Mouse (Mus musculus) intestine, embryonic 14.5 days (tissue): ENCODE measurements at regions not wholly inside any gene's neighbourhood (a gene's known extent, or its start where the extent isn't known, plus 50 kb on each side); places are given as distances from the start of the nearest gene placed in this dataset.

ENCODE experiments used
- ATAC-seq: fragments of 200-750 bp; cut with Nextera tagmentation; replicated peaks from 2 replicates; pipeline ENCODE4 v1.8.0; 2017; ENCODE audit warnings: low read depth, moderate number of reproducible peaks, moderate TSS enrichment, moderate library complexity; ENCODE audit not compliant: low FRiP score, low TSS enrichment
- DNase-seq: peaks from one replicate; pipeline ENCODE4 v3.0.0-alpha.2; 2018; ENCODE audit warnings: low spot score
- H3K27ac ChIP-seq: fragments of 300-500 bp; sonication (generic); 2 replicates; pipeline ENCODE4 v1.5.1; 2014; ENCODE audit warnings: low read depth, mild to moderate bottlenecking, control low read depth
- H3K27me3 ChIP-seq: fragments of 300-500 bp; sonication (generic); replicated peaks from 2 replicates; pipeline ENCODE4 v1.6.1; 2014; ENCODE audit warnings: low read length, control low read depth; ENCODE audit not compliant: control insufficient read depth, insufficient read depth
- H3K36me3 ChIP-seq: fragments of 300-500 bp; sonication (generic); 2 replicates; pipeline ENCODE4 v1.6.1; 2014; ENCODE audit warnings: low read length, control low read depth; ENCODE audit not compliant: control insufficient read depth, insufficient read depth
- H3K4me1 ChIP-seq: fragments of 300-500 bp; sonication (generic); replicated peaks from 2 replicates; pipeline ENCODE4 v1.6.1; 2014; ENCODE audit warnings: low read length, control low read depth, mixed read lengths; ENCODE audit not compliant: control insufficient read depth, insufficient read depth
- H3K4me2 ChIP-seq: fragments of 300-500 bp; sonication (generic); 2 replicates; pipeline ENCODE4 v1.6.1; 2014; ENCODE audit warnings: low read length
- H3K4me3 ChIP-seq: fragments of 300-500 bp; sonication (generic); 2 replicates; pipeline ENCODE4 v1.5.1; 2014; ENCODE audit warnings: low read depth, low read length, control low read depth, mixed read lengths
- H3K9ac ChIP-seq: fragments of 300-500 bp; sonication (generic); 2 replicates; pipeline ENCODE4 v1.6.1; 2014; ENCODE audit warnings: mild to moderate bottlenecking, low read length
- H3K9me3 ChIP-seq: fragments of 300-500 bp; sonication (generic); 2 replicates; pipeline ENCODE4 v1.6.1; 2016; ENCODE audit warnings: low read length, control low read depth; ENCODE audit not compliant: control insufficient read depth
- WGBS: fragments of 180-500 bp; shearing (Covaris S2); extraction: QIAGEN DNeasy Blood & Tissue Kit; methylation state at CpG from one replicate; pipeline ENCODE4 v1.1.7; 2014; 5-methylcytosine and 5-hydroxymethylcytosine counted together

- no peak overlapping the region for H3K4me3 ChIP-seq
- ATAC-seq = no peak
- H3K27me3 ChIP-seq = no peaks in the 10 kb centered on the region
- H3K4me2 ChIP-seq = no peak overlapping the region
- no peak for DNase-seq
- 85% methylated on average over 4 of the region's 4 CpGs for WGBS
- no peaks in the 10 kb centered on the region for H3K4me1 ChIP-seq
- H3K27ac ChIP-seq = no peak overlapping the region
- no peak overlapping the region for H3K9ac ChIP-seq
- H3K9me3 ChIP-seq = no peaks in the 10 kb centered on the region
- H3K36me3 ChIP-seq = no peaks in the 10 kb centered on the region
These were observed 196.8 kb upstream of the Azi2 start for GRCm38 (mm10) chr9:117843531-117843930.

DNA sequence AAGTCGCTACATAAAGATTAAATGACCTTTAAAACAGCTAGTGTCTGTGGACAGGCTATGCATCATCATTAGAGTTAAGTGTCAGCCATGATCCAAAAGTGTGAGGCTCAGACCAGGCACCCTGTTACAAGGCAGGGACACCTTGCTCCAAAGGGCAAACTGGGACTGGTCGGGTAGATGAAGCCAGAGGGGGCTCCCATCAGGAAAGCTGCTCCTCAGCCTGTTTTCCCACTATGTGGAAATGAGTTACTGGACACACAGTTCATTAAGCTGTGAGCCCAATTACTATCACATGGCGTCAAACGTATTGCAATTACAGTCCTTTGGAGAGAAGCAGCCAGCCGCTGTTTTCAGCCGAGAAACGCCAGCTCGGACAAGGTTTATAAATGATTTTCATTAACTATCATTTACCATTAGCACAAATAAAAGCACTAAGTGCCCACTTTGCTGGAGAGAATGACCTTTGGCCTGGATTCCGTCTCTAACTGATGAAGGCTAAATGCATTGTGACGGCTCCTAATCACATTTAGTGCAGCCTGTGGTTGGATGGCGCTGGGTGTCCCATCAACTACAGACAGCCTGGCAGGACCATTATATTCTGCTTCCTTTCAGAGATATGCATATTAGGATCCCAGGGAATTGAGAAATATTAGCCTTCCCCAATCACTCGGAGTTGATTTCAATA, 203.5 kb upstream of the Azi2 start:
- ATAC-seq = no peak
- Histone ChIP-seq H3K4me2 (no peak overlapping the region), H3K27ac (no peak overlapping the region), H3K9ac (no peak overlapping the region), H3K36me3 (no peaks in the 10 kb centered on the region), H3K27me3 (no peaks in the 10 kb centered on the region), H3K4me1 (no peaks in the 10 kb centered on the region), H3K4me3 (no peak overlapping the region), H3K9me3 (no peaks in the 10 kb centered on the region)
- 57% methylated on average over 12 of the region's 12 CpGs for WGBS
- DNase-seq = no peak

DNA sequence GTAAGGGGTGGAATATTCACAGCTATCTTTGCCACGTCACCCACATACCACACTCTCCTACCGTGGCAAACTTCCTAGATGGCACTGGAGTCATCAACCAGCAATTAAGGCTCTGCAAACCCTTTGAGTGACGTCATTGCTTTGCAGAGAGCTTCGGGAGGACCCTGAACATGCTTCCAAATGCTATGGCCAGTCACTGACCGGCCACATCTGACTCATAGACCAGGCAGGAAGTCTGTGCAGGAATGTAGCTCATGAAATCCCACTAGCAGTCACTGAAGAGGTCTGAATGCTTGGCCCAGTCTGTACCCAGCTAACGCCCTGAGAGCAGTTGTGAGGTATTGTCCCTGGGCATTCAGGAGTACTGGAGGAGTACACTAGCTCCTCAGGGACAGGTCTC, 203.9 kb upstream of the Rbms3 start:
- no peaks in the 10 kb centered on the region for H3K4me1 ChIP-seq
- WGBS = 77% methylated on average over 6 of the region's 6 CpGs
- no peaks in the 10 kb centered on the region for H3K36me3 ChIP-seq
- no peak for DNase-seq
- no peak overlapping the region for H3K4me2 ChIP-seq
- H3K9ac ChIP-seq = no peak overlapping the region
- ATAC-seq = no peak
- H3K27ac ChIP-seq = no peak overlapping the region
- H3K9me3 ChIP-seq = no peaks in the 10 kb centered on the region
- no peaks in the 10 kb centered on the region for H3K27me3 ChIP-seq
- no peak overlapping the region for H3K4me3 ChIP-seq

- DNase-seq = no peak
- no peak overlapping the region for H3K4me3 ChIP-seq
These were observed 184.9 kb upstream of the Rbms3 start for GRCm38 (mm10) chr9:117814661-117815060.

GRCm38 (mm10) chr9:117813216-117813615, 183.5 kb upstream of the Rbms3 start:
- no peak for ATAC-seq
- Histone ChIP-seq H3K4me2 (no peak overlapping the region), H3K9me3 (no peaks in the 10 kb centered on the region), H3K27me3 (no peaks in the 10 kb centered on the region), H3K9ac (no peak overlapping the region), H3K4me1 (peaks cover 3% of the 10 kb centered on the region; the same call in 1 of the 2 replicates), H3K4me3 (no peak overlapping the region), H3K36me3 (no peaks in the 10 kb centered on the region), H3K27ac (no peak overlapping the region)
- WGBS = 66% methylated on average over 9 of the region's 9 CpGs
- no peak for DNase-seq

More at GRCm38 (mm10) chr9:117814661-117815060, 184.9 kb upstream of the Rbms3 start:
- peaks cover 3% of the 10 kb centered on the region; the same call in 1 of the 2 replicates for H3K4me1 ChIP-seq
- no peaks in the 10 kb centered on the region for H3K9me3 ChIP-seq
- no peak overlapping the region for H3K9ac ChIP-seq
- H3K36me3 ChIP-seq = no peaks in the 10 kb centered on the region
- ATAC-seq = no peak
- 56% methylated on average over 4 of the region's 4 CpGs for WGBS
- H3K27ac ChIP-seq = no peak overlapping the region
- no peaks in the 10 kb centered on the region for H3K27me3 ChIP-seq
- no peak overlapping the region for H3K4me2 ChIP-seq

DNA sequence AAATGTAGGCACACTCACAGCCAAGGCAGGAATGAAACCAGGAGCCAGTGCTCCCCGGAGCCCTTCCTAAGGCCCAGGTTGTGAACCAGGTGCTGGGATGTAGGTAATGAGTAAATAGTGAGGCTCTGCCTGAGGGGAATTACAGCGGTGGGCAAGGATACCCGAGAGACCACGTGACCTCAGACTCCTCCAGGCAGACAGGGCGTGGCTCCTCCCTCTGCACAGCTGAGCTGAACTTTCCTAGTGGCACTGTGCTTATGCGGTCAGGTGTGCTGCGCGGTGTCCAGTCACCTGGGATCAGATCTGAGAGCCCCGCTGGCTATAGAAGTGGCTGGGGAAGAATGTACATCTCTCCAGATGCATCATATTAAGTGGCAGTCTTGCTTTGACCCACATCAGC, 176.1 kb upstream of the Rbms3 start:
- Histone ChIP-seq H3K9me3 (no peaks in the 10 kb centered on the region), H3K9ac (no peak overlapping the region), H3K27ac (no peak overlapping the region), H3K4me3 (no peak overlapping the region), H3K4me1 (no peaks in the 10 kb centered on the region), H3K36me3 (no peaks in the 10 kb centered on the region), H3K27me3 (no peaks in the 10 kb centered on the region), H3K4me2 (no peak overlapping the region)
- WGBS = 72% methylated on average over 9 of the region's 9 CpGs
- DNase-seq = no peak
- ATAC-seq = peak; percentile 68; the same call in 1 of the 2 replicates

DNA sequence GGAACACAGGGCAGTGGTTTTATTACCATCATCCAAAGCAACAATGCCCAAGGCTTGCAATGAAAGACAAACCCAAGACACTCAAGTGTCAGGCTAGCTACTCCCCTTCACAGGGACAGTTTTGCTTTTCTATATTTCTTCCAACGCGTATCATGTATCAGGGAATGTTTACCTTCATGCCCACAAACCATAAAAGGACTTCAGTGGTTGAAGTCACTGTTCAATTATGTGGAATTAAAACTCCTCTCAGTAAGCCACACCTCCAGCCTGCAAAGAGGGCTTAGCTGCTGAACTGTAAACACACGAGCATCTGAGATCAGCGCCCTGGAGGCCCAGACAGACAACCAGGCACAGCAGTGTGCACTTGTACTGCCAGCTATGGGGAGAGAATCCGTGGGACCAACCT, 154.5 kb upstream of the Rbms3 start:
- ATAC-seq = no peak
- Histone ChIP-seq H3K27ac (no peak overlapping the region), H3K9me3 (no peaks in the 10 kb centered on the region), H3K36me3 (no peaks in the 10 kb centered on the region), H3K4me2 (no peak overlapping the region), H3K27me3 (no peaks in the 10 kb centered on the region), H3K9ac (no peak overlapping the region), H3K4me1 (no peaks in the 10 kb centered on the region), H3K4me3 (no peak overlapping the region)
- 40% methylated on average over 5 of the region's 5 CpGs for WGBS
- DNase-seq = no peak

DNA sequence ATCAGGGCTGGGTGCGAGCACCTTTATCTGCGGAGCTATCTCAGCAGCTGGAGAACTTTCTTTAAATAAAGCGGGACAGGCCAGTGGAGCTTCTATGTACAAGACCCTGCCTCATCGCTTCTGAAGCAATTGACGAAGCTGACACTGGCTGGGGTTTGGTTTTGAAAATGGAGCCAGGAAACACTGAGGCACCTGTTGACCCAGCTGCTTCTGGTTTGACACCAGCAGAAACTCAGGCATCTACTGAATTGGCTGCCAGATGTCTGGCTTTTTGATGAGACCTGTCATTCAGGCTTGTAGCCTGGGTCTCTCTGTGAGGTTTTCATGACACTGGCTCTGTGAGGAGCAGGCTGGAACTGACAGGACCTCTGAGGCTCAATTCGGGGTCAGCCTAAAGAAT, 124.9 kb upstream of the Rbms3 start:
- Histone ChIP-seq H3K36me3 (no peaks in the 10 kb centered on the region), H3K9ac (no peak overlapping the region), H3K9me3 (no peaks in the 10 kb centered on the region), H3K4me3 (no peak overlapping the region), H3K27ac (no peak overlapping the region), H3K4me2 (no peak overlapping the region), H3K4me1 (no peaks in the 10 kb centered on the region), H3K27me3 (no peaks in the 10 kb centered on the region)
- DNase-seq (no peak), ATAC-seq (no peak)
- 89% methylated on average over 6 of the region's 6 CpGs for WGBS

DNA sequence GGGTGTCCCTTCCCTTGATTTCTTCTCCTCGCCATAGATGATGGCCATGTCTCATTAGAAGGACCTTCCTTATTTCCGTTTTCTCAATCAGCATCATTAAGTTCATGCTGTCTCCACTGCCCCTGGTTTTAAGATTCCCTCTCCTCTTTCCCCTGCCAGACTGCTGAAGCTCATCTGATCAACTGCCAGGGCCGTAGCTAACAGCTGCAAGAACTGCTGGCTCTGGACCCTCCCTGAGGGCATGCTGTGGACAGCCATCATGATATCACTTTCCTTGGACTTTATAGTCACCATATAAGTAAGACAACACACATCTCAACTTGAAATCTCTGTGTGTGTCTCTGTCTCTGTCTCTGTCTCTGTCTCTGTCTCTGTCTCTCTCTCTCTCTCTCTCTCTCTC, 123.8 kb upstream of the Rbms3 start:
- Histone ChIP-seq H3K9ac (no peak overlapping the region), H3K27me3 (no peaks in the 10 kb centered on the region), H3K4me2 (no peak overlapping the region), H3K4me3 (no peak overlapping the region), H3K27ac (no peak overlapping the region), H3K4me1 (no peaks in the 10 kb centered on the region), H3K36me3 (no peaks in the 10 kb centered on the region), H3K9me3 (no peaks in the 10 kb centered on the region)
- no peak for DNase-seq
- WGBS = 87% methylated on average over 3 of the region's 3 CpGs
- ATAC-seq = no peak
